Mouse (Mus musculus): ENCODE measurements at regions not wholly inside any gene's neighbourhood (a gene's known extent, or its start where the extent isn't known, plus 50 kb on each side); places are given as distances from the start of the nearest gene placed in this dataset.

DNA sequence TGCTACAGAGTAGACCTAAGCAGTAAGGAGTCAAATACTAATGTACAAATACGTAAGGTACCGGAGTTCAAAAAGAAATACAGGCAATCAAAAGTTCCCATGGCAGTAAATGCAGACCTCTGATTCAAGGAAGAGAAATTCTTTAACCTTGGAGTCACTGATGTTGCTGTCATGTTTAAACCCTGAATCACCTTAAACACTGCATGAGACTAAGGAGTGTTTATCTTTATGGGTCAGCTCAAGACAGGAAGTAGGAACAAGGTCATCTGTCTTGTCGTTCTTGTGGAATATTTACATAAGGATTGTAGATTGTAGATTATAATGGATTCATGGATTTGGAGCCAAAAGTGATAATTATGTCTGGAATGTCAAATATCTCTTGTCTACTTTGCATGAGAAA, 1708.7 kb upstream of the Slc10a2 start:
- no peak for DNase-seq (ENCODE audit: low spot score)
- Histone ChIP-seq H3K27ac (ENCODE audit: low read depth, low read length) (no peak overlapping the region), H3K4me3 (ENCODE audit: low read depth, low read length) (no peak overlapping the region), H3K27me3 (ENCODE audit: control insufficient read depth, insufficient read depth, low read length) (no peaks in the 10 kb centered on the region), H3K4me2 (ENCODE audit: low read depth, low read length, severe bottlenecking) (no peak overlapping the region), H3K36me3 (ENCODE audit: control insufficient read depth, insufficient read depth, low read length) (no peaks in the 10 kb centered on the region), H3K9ac (ENCODE audit: low read length) (no peak overlapping the region), H3K9me3 (ENCODE audit: control insufficient read depth, low read length) (no peaks in the 10 kb centered on the region), H3K4me1 (replicated peaks; ENCODE audit: control insufficient read depth, insufficient read depth, low read length) (no peaks in the 10 kb centered on the region)
- 81% methylated on average over 3 of the region's 3 CpGs for WGBS
- ATAC-seq (replicated peaks; ENCODE audit: low FRiP score), result no peak

DNA sequence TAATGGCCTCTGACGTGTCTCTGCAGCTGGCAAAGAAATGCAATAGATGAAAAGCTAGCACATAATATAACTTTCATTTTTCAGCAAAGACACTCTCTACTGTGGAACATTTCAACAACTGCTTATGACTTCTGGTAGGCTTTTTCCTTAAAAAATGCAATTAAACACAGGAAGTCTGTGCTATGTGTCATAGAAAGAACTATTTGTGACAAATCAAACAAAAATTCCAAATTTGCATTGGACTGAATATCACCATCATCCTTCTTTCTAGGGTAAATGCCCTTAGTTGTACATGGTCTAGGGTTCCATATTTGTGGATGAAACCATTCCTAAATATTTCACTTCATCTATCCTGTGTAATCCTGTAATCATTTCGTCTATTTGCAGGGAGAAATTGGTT, 1702.0 kb upstream of the Slc10a2 start:
- Histone ChIP-seq H3K4me2 (ENCODE audit: low read depth, low read length, severe bottlenecking) (no peak overlapping the region), H3K4me1 (replicated peaks; ENCODE audit: control insufficient read depth, insufficient read depth, low read length) (no peaks in the 10 kb centered on the region), H3K9ac (ENCODE audit: low read length) (no peak overlapping the region), H3K4me3 (ENCODE audit: low read depth, low read length) (no peak overlapping the region), H3K36me3 (ENCODE audit: control insufficient read depth, insufficient read depth, low read length) (no peaks in the 10 kb centered on the region), H3K27me3 (ENCODE audit: control insufficient read depth, insufficient read depth, low read length) (no peaks in the 10 kb centered on the region), H3K9me3 (ENCODE audit: control insufficient read depth, low read length) (no peaks in the 10 kb centered on the region), H3K27ac (ENCODE audit: low read depth, low read length) (no peak overlapping the region)
- ATAC-seq (replicated peaks; ENCODE audit: low FRiP score) (no peak), DNase-seq (ENCODE audit: low spot score) (no peak)
- 69% methylated on average over 2 of the region's 2 CpGs for WGBS

GRCm38 (mm10) chr8:6803199-6803598, 1698.0 kb upstream of the Slc10a2 start:
- DNase-seq (ENCODE audit: low spot score) (no peak), ATAC-seq (replicated peaks; ENCODE audit: low FRiP score) (no peak)
- H3K36me3 ChIP-seq (ENCODE audit: control insufficient read depth, insufficient read depth, low read length), result no peaks in the 10 kb centered on the region
- H3K9me3 ChIP-seq (ENCODE audit: control insufficient read depth, low read length), result no peaks in the 10 kb centered on the region
- no peak overlapping the region for H3K27ac ChIP-seq (ENCODE audit: low read depth, low read length)
- H3K27me3 ChIP-seq (ENCODE audit: control insufficient read depth, insufficient read depth, low read length), result no peaks in the 10 kb centered on the region
- no peak overlapping the region for H3K9ac ChIP-seq (ENCODE audit: low read length)
- H3K4me1 ChIP-seq (replicated peaks; ENCODE audit: control insufficient read depth, insufficient read depth, low read length), result no peaks in the 10 kb centered on the region
- WGBS, result 79% methylated on average over 1 of the region's 1 CpGs
- no peak overlapping the region for H3K4me2 ChIP-seq (ENCODE audit: low read depth, low read length, severe bottlenecking)
- no peak overlapping the region for H3K4me3 ChIP-seq (ENCODE audit: low read depth, low read length)

- no peak overlapping the region for H3K4me2 ChIP-seq (ENCODE audit: low read depth, low read length, severe bottlenecking)
- ATAC-seq (replicated peaks; ENCODE audit: low FRiP score), result no peak
- DNase-seq (ENCODE audit: low spot score), result no peak
These were observed 1695.9 kb upstream of the Slc10a2 start for GRCm38 (mm10) chr8:6801076-6801475.

GRCm38 (mm10) chr8:6789096-6789495, 1683.9 kb upstream of the Slc10a2 start:
- DNase-seq (ENCODE audit: low spot score), result no peak
- WGBS, result 74% methylated on average over 1 of the region's 1 CpGs
- ATAC-seq (replicated peaks; ENCODE audit: low FRiP score), result no peak; the same call in 1 of the 2 replicates
- Histone ChIP-seq H3K4me2 (ENCODE audit: low read depth, low read length, severe bottlenecking) (no peak overlapping the region), H3K27me3 (ENCODE audit: control insufficient read depth, insufficient read depth, low read length) (no peaks in the 10 kb centered on the region), H3K4me3 (ENCODE audit: low read depth, low read length) (no peak overlapping the region), H3K27ac (ENCODE audit: low read depth, low read length) (no peak overlapping the region), H3K9me3 (ENCODE audit: control insufficient read depth, low read length) (no peaks in the 10 kb centered on the region), H3K9ac (ENCODE audit: low read length) (no peak overlapping the region), H3K4me1 (replicated peaks; ENCODE audit: control insufficient read depth, insufficient read depth, low read length) (no peaks in the 10 kb centered on the region), H3K36me3 (ENCODE audit: control insufficient read depth, insufficient read depth, low read length) (no peaks in the 10 kb centered on the region)

More at GRCm38 (mm10) chr8:6801076-6801475, 1695.9 kb upstream of the Slc10a2 start:
- no peaks in the 10 kb centered on the region for H3K9me3 ChIP-seq (ENCODE audit: control insufficient read depth, low read length)
- no peaks in the 10 kb centered on the region for H3K36me3 ChIP-seq (ENCODE audit: control insufficient read depth, insufficient read depth, low read length)
- H3K9ac ChIP-seq (ENCODE audit: low read length), result no peak overlapping the region
- H3K4me1 ChIP-seq (replicated peaks; ENCODE audit: control insufficient read depth, insufficient read depth, low read length), result no peaks in the 10 kb centered on the region
- no peaks in the 10 kb centered on the region for H3K27me3 ChIP-seq (ENCODE audit: control insufficient read depth, insufficient read depth, low read length)
- H3K27ac ChIP-seq (ENCODE audit: low read depth, low read length), result no peak overlapping the region
- no peak overlapping the region for H3K4me3 ChIP-seq (ENCODE audit: low read depth, low read length)

DNA sequence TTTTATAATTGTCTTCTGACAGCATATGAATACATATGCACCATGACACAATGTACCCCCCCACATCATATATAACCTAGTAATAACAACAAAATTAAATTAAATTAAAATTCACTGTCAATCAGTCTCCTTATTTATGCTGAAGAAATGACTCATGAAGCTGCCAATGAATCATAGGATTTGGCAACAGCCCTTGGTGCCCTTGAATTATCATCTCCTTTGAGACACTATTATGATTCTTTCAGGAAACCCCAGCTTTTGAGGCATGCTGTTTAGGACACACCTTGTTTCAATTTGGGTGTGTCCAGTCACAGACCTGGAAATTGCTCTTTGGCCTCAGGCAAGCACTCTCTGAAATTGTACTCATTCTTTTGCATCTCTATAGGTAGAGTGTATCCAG, 1675.8 kb upstream of the Slc10a2 start:
- Histone ChIP-seq H3K27ac (ENCODE audit: low read depth, low read length) (no peak overlapping the region), H3K9me3 (ENCODE audit: control insufficient read depth, low read length) (no peaks in the 10 kb centered on the region), H3K4me1 (replicated peaks; ENCODE audit: control insufficient read depth, insufficient read depth, low read length) (no peaks in the 10 kb centered on the region), H3K9ac (ENCODE audit: low read length) (no peak overlapping the region), H3K36me3 (ENCODE audit: control insufficient read depth, insufficient read depth, low read length) (no peaks in the 10 kb centered on the region), H3K4me2 (ENCODE audit: low read depth, low read length, severe bottlenecking) (no peak overlapping the region), H3K27me3 (ENCODE audit: control insufficient read depth, insufficient read depth, low read length) (no peaks in the 10 kb centered on the region), H3K4me3 (ENCODE audit: low read depth, low read length) (no peak overlapping the region)
- DNase-seq (ENCODE audit: low spot score), result no peak
- ATAC-seq (replicated peaks; ENCODE audit: low FRiP score), result no peak

DNA sequence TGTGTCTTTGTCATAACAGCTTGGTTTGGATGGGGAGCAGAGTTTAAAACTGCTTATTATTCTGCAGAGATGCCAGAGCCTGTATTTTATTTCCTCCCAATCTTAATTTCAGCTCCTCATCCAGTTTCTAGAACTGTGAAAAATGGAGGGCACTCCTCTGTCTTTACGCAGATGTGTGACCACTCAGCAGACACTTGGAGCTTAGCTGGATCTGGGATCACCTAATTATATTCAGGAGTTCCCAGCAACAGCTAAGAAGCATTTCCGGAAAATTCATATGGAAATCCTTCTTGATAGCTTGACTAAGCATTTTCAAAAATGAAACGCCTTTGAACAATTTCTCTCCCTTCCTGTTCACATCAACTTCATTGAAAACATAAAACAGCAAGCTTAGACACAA, 1670.0 kb upstream of the Slc10a2 start:
- Histone ChIP-seq H3K4me2 (ENCODE audit: low read depth, low read length, severe bottlenecking) (no peak overlapping the region), H3K36me3 (ENCODE audit: control insufficient read depth, insufficient read depth, low read length) (no peaks in the 10 kb centered on the region), H3K4me1 (replicated peaks; ENCODE audit: control insufficient read depth, insufficient read depth, low read length) (no peaks in the 10 kb centered on the region), H3K27me3 (ENCODE audit: control insufficient read depth, insufficient read depth, low read length) (no peaks in the 10 kb centered on the region), H3K9me3 (ENCODE audit: control insufficient read depth, low read length) (no peaks in the 10 kb centered on the region), H3K4me3 (ENCODE audit: low read depth, low read length) (no peak overlapping the region), H3K9ac (ENCODE audit: low read length) (no peak overlapping the region), H3K27ac (ENCODE audit: low read depth, low read length) (no peak overlapping the region)
- ATAC-seq (replicated peaks; ENCODE audit: low FRiP score), result no peak
- DNase-seq (ENCODE audit: low spot score), result no peak
- WGBS, result 94% methylated on average over 3 of the region's 3 CpGs

- Histone ChIP-seq H3K9ac (ENCODE audit: low read length) (no peak overlapping the region), H3K27me3 (ENCODE audit: control insufficient read depth, insufficient read depth, low read length) (no peaks in the 10 kb centered on the region), H3K36me3 (ENCODE audit: control insufficient read depth, insufficient read depth, low read length) (no peaks in the 10 kb centered on the region), H3K4me2 (ENCODE audit: low read depth, low read length, severe bottlenecking) (no peak overlapping the region), H3K4me1 (replicated peaks; ENCODE audit: control insufficient read depth, insufficient read depth, low read length) (no peaks in the 10 kb centered on the region), H3K4me3 (ENCODE audit: low read depth, low read length) (no peak overlapping the region), H3K27ac (ENCODE audit: low read depth, low read length) (no peak overlapping the region), H3K9me3 (ENCODE audit: control insufficient read depth, low read length) (no peaks in the 10 kb centered on the region)
- DNase-seq (ENCODE audit: low spot score) (no peak), ATAC-seq (replicated peaks; ENCODE audit: low FRiP score) (no peak; the same call in 1 of the 2 replicates)
- WGBS, result 69% methylated on average over 3 of the region's 3 CpGs
These were observed 1624.4 kb upstream of the Slc10a2 start for GRCm38 (mm10) chr8:6729571-6729970.

GRCm38 (mm10) chr8:6708886-6709449, 1603.8 kb upstream of the Slc10a2 start:
- H3K27ac ChIP-seq (ENCODE audit: low read depth, low read length), result no peak overlapping the region
- 65% methylated on average over 3 of the region's 3 CpGs for whole genome bisulfite sequencing
- no peak overlapping the region for H3K4me3 ChIP-seq (ENCODE audit: low read depth, low read length)
- H3K27me3 ChIP-seq (ENCODE audit: control insufficient read depth, insufficient read depth, low read length), result no peaks in the 10 kb centered on the region
- no peaks in the 10 kb centered on the region for H3K4me1 ChIP-seq (replicated peaks; ENCODE audit: control insufficient read depth, insufficient read depth, low read length)
- no peaks in the 10 kb centered on the region for H3K36me3 ChIP-seq (ENCODE audit: control insufficient read depth, insufficient read depth, low read length)
- ATAC-seq (replicated peaks; ENCODE audit: low FRiP score) (no peak), DNase-seq (ENCODE audit: low spot score) (no peak)
- no peaks in the 10 kb centered on the region for H3K9me3 ChIP-seq (ENCODE audit: control insufficient read depth, low read length)
- H3K9ac ChIP-seq (ENCODE audit: low read length), result no peak overlapping the region
- no peak overlapping the region for H3K4me2 ChIP-seq (ENCODE audit: low read depth, low read length, severe bottlenecking)

Data from forebrain, embryonic 11.5 days (tissue).